Mouse (Mus musculus): ENCODE measurements around the gene Unc13a. TPM values are rescaled to one million over a fixed set of nuclear protein-coding genes. Genes with fewer than 3 reads are reported as not detected.

Unc13a gene
- polyA plus RNA-seq, 1 experiment = 1.0 TPM

- WGBS = 2% methylated on average over 21 of the region's 21 CpGs
- no peak for DNase-seq (ENCODE audit: low read depth, low spot score)
These were observed 3.2 kb downstream of the Unc13a start for GRCm38 (mm10) chr8:71668220-71668975.

GRCm38 (mm10) chr8:71667256-71667655 lies 4.3 kb downstream of the Unc13a start:
- no peak for DNase-seq (ENCODE audit: low read depth, low spot score)
- WGBS = 64% methylated on average over 5 of the region's 5 CpGs

DNA sequence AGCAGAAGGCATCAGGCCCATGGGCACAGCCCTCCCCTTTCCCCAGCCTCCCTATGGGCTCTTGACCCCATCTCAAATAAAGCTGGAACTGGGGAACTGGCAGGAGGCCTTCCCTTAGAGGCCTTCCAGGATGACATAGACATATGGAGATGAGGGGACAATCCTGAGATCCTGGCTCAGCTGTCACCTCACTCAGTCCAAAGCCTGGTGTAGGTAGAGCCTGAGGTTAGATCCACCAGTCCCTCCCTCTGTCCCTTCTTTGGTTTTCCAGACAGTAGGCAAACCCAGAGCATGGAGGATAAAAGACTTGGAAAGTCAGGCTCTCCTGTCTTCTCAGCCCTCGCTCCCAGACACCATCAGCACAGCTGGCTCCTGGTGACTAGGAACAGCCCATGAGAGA lies 4.7 kb downstream of the Unc13a start:
- 70% methylated on average over 1 of the region's 1 CpGs for whole genome bisulfite sequencing
- DNase-seq (ENCODE audit: low read depth, low spot score) = no peak

DNA sequence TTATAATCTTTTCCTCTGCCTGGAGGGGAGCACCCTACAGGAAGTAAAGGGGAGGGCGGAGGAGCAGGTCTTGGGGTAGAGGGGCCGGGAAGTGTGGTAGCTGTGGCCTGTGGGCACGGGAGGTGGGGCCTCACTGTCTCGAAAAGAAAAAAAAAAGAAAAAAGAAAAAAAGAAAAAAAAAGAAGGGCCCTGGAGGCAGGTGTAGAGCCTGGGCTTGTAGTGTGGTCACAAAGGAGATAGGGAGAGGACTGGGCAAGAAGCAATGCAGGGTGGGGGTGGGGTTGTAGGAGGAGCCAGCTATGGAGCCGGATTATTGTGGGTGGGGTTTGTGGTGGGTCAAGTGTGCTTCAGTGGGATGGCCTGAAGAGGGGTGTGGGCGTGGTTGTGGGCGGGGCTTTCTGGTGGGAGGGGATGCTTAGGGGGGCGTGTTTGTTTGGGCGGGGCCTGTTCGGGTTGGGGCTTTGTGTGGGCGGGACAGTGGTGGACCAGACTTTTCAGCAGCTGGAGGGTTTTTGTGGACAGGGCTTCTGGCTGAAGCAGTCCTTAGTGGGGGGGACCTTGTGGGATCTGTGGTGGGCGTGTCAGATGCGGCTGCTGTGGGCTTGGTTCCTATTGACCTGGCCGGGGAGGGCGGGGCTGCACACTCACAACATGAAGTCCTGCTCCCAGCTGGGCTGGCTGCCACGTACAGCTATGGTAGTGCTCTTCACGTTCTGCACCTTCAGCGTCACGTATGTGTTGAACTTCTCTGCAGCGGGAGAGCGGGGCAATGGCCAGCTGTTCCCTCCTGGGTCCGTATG lies 6.0 kb downstream of the Unc13a start:
- no peak for DNase-seq (ENCODE audit: low read depth, low spot score)
- 4% methylated on average over 22 of the region's 22 CpGs for WGBS

GRCm38 (mm10) chr8:71660325-71661120 lies 11.0 kb downstream of the Unc13a start:
- no peak for DNase-seq (ENCODE audit: low read depth, low spot score)
- WGBS = 13% methylated on average over 36 of the region's 36 CpGs

- 39% methylated on average over 1 of the region's 1 CpGs for WGBS
These were observed 11.8 kb downstream of the Unc13a start for GRCm38 (mm10) chr8:71659751-71660150.

GRCm38 (mm10) chr8:71658515-71659049 lies 13.0 kb downstream of the Unc13a start:
- WGBS = 19% methylated on average over 17 of the region's 17 CpGs
- no peak for DNase-seq (ENCODE audit: low read depth, low spot score)

More at GRCm38 (mm10) chr8:71659751-71660150, 11.8 kb downstream of the Unc13a start:
- no peak for DNase-seq (ENCODE audit: low read depth, low spot score)

DNA sequence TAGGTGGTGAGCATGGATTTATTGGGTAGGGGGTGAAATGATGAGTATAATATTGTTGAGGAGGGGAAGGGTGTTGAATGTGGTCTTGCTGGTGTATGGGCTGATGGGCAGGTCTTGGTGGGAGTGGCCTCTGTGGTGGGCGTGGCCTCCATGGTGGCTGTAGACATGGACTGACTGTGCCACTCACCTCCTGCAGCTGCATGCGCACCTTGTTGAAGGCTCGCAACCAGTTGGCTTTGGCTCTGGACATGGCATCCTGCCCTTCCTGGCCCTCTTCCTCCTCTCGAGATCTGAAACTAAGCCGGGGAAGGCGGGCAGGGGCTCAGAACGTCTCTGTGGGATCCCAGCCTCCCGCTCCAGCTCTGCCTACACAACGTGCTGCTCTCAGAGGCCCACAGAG lies 13.7 kb downstream of the Unc13a start:
- 26% methylated on average over 9 of the region's 9 CpGs for WGBS

DNA sequence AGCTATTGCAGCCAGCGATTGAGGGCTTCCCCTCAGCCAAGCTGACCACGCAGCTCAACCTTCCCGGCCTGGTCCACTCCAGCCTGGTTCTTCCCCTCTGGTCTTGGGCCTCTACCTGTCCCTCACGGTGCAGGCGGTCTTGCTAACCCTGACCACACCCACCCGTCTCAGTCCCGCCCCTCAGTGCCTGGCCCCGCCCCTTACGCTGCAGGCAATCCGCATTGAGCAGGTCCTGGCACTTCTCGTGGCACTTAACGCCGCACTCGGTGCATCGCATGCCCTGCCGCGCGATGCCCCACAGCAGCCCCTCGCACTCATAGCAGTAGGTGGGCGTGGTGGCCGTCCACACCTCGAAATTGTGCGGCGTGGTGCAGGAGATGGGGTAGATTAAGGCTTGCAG lies 17.0 kb downstream of the Unc13a start:
- no peak for DNase-seq (ENCODE audit: low read depth, low spot score)
- under 1% methylated on average over 24 of the region's 24 CpGs for WGBS

More for the DNA sequence above, 13.7 kb downstream of the Unc13a start:
- DNase-seq (ENCODE audit: low read depth, low spot score) = no peak

- DNase-seq (ENCODE audit: low read depth, low spot score) = no peak
- WGBS = 82% methylated on average over 9 of the region's 9 CpGs
These were observed 26.0 kb downstream of the Unc13a start for GRCm38 (mm10) chr8:71645510-71645909.

- WGBS = 75% methylated on average over 4 of the region's 4 CpGs
- DNase-seq (ENCODE audit: low read depth, low spot score) = no peak
These were observed 32.2 kb downstream of the Unc13a start for GRCm38 (mm10) chr8:71639318-71639717.

DNA sequence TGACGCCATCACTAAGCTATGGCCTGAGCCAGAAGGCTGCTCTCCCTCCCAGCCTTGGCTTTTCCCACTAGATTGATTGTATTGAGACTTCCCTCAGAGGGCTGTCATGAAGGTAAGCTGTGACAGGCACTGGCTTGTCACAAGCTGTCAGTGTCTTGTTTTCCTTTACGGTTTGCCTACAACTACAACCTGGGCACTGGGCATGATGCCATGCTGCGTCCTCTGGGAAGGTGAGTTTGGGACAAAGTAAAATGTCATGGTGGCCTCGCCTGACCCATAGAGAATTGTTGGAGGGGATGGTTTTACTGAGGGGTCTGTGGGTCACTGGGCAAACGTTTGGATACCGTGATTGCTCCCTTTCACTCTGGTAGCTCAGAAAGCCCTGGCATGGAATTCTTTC lies 33.2 kb downstream of the Unc13a start:
- 59% methylated on average over 6 of the region's 6 CpGs for WGBS
- no peak for DNase-seq (ENCODE audit: low read depth, low spot score)

DNA sequence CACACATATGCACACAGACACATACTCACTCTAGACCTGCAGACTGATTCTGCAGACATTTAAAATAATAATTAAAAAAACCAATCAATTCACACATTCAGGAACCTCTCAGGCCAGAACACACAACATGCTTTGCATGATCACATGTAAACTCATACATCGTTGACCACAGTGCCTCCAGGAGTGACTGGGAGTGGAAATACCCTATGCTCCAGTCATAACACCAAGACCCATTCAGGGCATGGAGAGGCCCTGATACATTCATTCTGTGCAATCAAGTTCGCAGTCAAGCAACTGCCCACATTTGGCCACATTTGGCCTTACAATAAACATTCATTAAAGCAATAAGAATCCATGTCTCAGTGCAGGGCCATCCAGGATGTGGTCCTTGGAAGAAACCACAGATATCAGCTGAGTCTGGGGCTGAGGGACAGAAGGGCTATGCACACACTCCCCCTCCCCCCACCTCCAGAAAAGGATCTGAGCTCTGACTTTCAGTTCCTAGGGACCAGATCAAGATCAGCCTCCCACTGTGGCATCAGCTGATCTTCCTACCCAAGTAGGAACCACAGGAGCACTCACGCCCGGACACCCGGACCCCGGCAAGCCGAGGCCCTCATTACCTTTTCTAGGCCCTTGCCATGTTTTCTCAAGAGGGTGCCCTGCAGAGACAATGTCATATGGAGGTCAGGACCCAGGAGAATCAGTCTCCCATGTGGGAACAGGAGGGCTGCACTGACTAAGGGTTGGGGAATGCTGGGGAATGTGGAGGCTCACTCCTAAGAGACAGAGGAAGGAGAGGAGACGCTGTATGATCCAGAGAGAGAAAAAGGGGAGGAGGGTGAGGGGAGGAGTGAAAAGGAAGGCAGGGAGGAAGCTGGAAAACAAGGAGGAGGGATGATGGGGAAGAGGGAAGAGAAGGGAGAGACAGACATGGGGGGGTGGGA lies 34.1 kb downstream of the Unc13a start:
- WGBS = 68% methylated on average over 8 of the region's 8 CpGs
- no peak for DNase-seq (ENCODE audit: low read depth, low spot score)

- no peak for DNase-seq (ENCODE audit: low read depth, low spot score)
- 3% methylated on average over 26 of the region's 26 CpGs for WGBS
These were observed 37.4 kb downstream of the Unc13a start for GRCm38 (mm10) chr8:71633981-71634667.

- 11% methylated on average over 19 of the region's 22 CpGs for WGBS
- no peak for DNase-seq (ENCODE audit: low read depth, low spot score)
These were observed 38.4 kb downstream of the Unc13a start for GRCm38 (mm10) chr8:71633164-71633563.

- 41% methylated on average over 2 of the region's 2 CpGs for WGBS
- DNase-seq (ENCODE audit: low read depth, low spot score) = no peak
These were observed 39.7 kb downstream of the Unc13a start for GRCm38 (mm10) chr8:71631897-71632296.

- WGBS = 85% methylated on average over 6 of the region's 6 CpGs
These were observed 40.8 kb downstream of the Unc13a start for GRCm38 (mm10) chr8:71630761-71631160.

GRCm38 (mm10) chr8:71629781-71630212 lies 41.8 kb downstream of the Unc13a start:
- 4% methylated on average over 25 of the region's 25 CpGs for WGBS
- no peak for DNase-seq (ENCODE audit: low read depth, low spot score)

More at GRCm38 (mm10) chr8:71630761-71631160, 40.8 kb downstream of the Unc13a start:
- DNase-seq (ENCODE audit: low read depth, low spot score) = no peak

All from large intestine, adult 2 months (tissue).